Mouse (Mus musculus) naive thymus-derived CD4-positive, alpha-beta T cell, adult 2 months (primary cell): Measurements from ENCODE around the gene Zfp11.

Source experiments
- DNase-seq: peaks from one replicate; pipeline ENCODE4 v3.0.0-alpha.2; 2011; ENCODE audit warnings: low read depth

The Zfp11 gene

GRCm38 (mm10) chr5:129611060-129611459, 58.8 kb downstream of the Zfp11 start:
- peak; percentile 62 for DNase-seq

- DNase-seq, result no peak
Measured at GRCm38 (mm10) chr5:129607476-129607875, 62.4 kb downstream of the Zfp11 start.
